Mouse (Mus musculus) adrenal gland, postnatal 36 days (tissue): ENCODE measurements at regions not wholly inside any gene's neighbourhood (a gene's known extent, or its start where the extent isn't known, plus 50 kb on each side); places are given as distances from the start of the nearest gene placed in this dataset.
"Not testable (repeated sequence)": the region's sequence is repeated elsewhere in the genome, so short reads cannot be mapped to it uniquely, and the experiment has no call there.

ENCODE experiments used
- DNase-seq, 2 experiments: peaks; one replicate each; pipeline ENCODE4 v3.0.0; 2021; ENCODE audit warnings: mixed read lengths in 1 of 2

DNA sequence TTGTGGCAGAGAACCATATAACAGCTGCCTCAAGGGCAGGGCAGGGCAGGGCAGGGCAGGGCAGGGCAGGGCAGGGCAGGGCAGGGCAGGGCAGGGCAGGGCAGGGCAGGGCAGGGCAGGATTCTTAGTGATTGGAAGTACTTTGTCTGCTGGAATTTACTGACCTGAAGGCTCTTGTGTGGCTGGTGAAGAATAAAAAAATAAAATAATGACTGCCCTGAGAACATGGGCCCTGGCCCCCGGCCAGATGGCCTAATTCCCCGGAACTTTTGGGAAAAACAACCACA lies 169.3 kb downstream of the Qk start:
- not testable (repeated sequence) for DNase-seq

DNA sequence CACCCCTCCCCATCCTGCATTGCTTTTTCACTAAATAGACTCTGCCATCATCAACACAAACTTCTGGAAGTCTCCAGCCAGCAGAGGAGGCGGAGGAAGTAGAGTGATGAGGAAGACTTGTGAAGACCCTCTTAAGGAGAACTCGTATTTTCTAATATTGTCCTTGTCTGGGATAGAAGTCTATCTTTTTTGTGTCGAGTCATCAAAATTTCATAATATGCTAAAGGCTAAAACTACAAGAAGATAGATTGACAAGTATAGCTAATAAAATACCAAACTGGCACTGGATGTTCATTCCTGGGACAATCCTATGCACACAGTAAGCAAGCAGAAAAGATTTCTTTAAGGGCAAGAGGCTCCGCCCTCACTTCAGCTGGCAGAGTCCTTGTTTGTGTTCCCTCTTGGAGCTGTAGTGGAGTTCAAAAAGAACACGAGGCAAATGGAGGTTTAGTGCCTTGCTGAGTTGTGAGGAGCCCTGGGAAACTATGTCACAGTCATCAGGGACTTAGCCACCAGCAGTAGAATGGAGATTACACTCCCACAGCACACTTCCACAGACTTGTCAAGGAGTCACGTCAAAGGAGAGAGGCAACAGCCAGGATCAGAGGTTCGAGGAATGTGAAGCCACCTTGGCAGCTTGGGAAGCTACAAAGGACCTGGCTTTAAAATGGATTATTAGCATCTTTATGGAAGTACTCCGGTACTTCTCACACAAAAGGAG lies 169.8 kb downstream of the Qk start:
- no peak for DNase-seq

DNA sequence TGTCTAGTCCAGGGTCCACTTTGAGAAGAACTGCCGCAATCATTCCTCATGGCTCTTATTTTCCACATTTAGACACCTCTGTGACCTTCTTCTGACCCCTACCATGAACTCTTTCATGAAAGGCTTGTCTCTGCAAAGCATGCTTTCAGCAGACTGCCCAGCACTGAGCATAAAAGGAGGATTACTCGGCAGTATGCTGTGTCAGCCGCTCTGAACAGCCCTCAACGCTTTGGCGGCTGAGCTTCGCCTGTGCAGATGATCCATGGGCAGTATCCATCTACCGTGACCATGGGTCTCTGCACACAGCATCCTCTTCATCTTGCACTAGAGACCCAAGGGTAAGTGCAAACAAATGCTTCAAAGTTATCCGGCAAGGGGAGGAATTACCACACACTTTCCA lies 172.5 kb downstream of the Qk start:
- no peak for DNase-seq

DNA sequence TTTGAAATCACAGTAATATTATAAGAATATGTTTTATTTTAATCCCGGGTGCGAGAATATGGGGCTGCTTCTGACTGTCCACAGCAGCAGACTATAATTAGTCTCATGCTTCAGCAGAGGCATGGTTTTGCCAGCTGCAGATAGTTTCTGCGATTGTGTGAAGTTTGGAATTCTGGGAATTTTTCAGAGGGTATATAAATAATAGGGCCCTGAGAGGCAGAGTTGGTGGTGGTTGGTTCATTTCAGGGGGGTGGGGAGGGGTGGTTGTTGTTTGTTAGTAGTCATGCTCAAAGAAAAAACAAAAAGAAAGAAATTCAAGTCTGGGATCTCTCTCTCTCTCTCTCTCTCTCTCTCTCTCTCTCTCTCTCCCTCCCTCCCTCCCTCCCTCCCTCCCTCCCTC lies 173.1 kb downstream of the Qk start:
- no peak for DNase-seq

DNA sequence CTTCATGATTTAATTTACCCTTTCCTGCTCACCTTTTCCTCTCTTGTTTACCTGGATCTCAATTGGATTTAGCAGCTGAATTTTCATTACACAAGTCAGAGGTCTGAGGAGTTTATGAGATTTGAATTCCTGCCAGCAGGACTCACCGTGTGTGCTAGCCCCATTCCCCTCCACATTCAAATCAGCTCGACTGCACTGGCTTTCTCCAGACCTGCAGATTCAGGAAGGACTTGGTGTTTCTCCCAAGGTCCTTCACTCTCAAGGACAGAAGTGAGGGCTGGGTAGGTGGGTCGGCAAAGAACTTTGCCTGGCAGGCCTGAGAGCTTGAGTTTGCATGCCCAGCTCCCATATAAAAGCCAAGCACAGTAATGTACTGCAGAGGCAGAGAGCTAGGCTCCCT lies 180.8 kb downstream of the Qk start:
- DNase-seq, result peak; percentile 5 to 30

DNA sequence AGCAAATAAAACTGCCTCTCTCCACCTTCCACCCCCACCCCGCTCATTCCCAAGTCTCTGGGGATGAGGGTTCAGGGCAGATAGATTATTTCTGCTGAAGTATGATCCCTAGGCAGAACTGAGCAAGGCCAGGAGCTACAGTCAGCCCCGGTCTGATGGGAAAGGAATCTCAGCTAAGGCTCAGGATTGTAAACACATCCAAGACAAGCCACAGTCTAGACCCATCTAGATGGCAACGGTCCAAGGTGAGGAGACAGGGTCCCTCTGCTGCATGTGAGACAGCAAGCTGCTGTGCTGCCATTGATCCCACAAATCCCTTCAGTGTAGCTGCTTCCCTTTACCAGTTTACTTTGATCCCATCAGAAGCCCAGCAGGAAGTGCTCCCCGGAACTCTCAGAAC lies 181.3 kb downstream of the Qk start:
- no peak for DNase-seq

DNA sequence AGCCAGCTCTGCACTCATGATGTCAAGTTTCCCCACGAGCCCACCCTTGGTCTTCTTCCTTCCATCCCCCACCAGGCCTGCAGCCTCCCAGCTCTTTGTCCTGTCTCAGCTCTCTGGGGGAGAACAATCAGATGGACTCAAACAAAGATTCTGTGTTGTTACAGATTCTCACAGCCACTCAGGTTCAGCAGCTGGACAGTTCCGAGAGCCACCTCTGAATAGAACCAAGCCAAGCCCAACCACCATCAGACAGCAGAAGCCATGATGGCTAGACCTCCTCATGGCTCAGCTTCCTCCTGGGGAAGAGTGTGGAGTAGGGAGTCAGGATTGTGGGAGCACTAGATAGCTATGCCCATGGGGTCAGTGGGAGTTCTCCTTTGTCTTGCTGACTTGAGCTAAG lies 184.5 kb downstream of the Qk start:
- peak in 1 of 2 experiments; percentile 22 for DNase-seq

DNA sequence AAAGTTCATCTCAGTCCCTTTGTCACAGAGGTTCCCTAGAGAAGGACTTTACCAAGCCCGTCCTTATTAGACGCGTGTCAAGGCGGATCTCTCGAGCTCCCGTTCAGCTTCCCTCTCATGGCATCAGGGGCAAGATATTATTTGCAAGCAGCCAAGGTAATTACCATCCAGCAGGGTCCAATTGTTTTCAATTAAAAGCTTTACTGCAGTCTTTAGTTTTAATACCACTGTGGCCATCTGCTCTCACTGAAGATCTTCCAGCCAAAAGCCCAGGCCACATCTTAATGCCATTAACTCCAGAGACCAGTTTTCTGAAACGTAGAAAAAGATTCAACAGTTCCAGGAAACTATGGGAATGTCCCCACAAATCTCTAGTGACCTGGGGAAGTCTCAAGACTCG lies 191.1 kb downstream of the Qk start:
- no peak for DNase-seq

DNA sequence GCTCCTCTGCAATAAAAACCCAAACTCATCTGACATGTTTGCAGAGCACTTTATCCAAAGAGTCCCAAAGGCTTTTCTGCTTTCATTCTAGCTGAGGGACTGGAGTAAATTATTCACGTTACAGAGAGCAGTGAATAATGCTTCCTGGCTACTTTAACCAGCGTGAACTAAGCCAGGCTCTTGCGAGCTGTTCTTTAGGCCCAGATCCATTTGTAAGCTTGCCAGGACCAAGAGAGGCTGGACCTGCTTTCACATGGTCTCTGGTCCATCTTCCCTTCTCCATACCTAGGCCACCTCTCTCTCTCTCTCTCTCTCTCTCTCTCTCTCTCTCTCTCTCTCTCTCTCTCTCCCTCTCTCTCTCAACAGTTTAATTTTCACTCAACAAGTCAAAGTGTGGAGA lies 197.2 kb downstream of the Qk start:
- no peak for DNase-seq

DNA sequence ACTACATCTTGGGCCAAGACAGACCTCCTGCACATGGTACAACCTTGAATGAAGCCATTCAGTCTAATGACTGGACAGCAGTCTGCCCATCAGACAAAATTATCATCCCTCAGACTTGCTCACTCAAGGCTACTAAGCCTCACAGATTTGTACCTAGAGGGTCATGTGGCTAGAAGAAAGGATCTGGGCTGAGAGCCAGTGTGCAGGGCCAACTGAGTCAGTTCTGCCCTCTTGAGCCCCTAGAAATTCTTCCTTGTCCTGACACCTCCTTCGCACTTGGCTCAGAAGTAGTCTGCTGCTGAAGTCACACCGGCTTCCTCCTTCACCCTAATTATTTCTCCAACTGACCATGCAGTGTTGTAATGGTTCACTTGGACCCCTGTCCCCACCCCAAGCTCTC lies 207.5 kb downstream of the Qk start:
- peak; percentile 40 to 47 for DNase-seq

DNA sequence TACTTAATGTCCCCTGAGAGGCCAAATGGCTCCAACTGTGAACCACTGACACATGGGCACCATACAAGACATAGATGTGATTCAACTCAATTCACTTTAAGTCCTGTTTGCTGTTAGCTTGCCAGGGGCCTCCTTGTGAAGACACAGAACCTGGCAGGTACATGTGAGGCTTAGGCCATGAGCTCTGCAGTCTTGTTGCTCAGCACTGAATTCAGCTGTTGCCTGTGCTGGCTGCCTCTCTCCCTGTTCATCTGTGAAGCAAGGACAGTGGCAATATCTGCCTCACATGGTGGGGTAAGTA lies 209.3 kb downstream of the Qk start:
- DNase-seq, result no peak

DNA sequence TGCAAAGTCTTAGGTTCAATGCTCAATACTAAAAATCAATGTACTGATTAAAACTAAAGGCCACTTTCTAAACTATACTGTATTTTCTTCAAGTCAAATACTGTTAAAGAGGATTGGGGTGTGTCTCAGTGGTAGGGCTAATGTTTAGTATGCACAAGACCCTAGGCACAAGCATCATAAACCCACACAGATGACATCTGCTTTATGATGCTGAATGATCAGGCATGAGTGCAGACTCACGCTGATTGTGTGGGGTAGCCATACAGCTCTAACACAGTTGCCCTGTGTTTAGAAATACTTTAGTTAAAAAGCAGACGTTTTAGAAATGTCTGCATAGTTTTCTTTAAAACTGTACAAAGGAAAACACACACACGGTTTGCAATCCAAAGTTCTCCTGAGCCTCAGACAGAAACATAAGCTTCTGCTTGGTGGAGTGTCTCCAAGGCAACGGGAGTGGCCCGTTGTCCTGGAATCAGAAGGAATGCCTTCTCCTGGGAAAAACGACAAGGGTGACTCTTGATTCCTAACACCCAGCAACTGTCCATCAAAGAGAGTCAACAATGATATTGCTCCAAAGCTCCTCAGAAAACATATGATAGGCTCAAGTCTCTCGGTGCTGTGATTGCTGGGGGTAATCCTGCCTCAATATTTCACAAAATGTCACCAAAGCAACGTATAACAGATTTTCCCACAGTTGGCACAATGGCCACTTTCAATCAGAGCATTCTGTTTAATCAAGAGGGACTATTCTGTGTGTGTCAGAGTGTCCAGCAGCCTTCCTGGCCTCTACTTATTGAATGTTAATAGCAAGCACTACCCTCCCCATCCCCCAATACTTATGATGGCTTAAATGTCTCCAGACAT lies 209.9 kb downstream of the Qk start:
- DNase-seq, result no peak

DNA sequence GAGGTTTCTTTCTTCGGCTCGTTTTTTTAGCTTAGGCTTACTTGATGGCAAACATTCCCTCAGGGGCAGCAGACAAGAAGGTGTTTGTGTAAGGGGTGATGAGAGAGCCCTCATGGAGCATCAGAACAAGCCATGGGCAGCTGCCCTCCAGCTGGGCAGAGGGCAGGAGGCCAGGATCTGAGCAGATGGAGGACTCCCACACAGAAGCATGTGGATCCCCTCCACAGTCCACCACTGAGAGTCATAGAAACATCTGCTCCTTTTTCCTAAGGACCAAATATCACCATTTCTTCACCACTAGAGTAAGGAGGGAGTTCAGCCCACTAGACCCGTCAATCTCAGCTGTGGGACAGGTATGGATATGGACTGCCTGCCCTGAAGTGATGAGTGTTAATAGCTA lies 214.4 kb downstream of the Qk start:
- no peak for DNase-seq

DNA sequence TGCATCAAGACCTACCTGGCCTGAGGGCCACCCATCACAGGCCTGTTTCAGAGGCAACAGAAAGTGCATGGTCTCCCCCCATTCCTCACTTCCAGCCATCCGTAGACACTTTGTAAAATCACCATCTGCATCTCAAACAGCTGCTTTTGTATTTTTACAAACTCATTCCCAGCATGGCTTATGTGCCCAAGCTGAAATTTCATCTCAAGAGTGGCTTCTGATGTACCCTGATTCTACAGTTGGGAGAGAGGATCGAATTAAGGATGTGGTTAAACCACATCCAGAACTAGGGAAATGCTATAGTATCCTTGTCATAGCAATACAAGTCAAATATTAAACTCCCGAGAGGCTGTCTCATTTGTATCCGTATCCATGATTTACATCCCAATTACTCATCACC lies 221.5 kb downstream of the Qk start:
- DNase-seq, result no peak

DNA sequence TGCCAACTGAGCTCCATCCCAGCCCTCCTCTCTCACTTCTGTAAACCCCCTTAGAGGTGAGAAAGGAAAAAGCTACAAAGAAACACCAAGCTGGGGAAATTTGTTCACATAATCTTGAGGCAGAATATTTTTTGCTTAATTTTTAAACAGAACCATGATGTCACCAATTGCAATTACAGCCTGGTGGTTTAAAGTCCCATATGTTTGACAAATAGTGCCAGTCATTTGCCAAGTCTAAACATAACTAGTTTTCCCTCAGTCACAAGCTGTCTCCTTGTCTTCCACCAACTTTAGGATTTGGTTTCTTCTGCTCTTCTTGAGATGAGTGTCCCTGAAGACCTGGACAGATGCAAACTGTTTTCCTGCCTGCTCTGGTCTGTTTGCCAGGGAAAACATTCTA lies 222.0 kb downstream of the Qk start:
- no peak for DNase-seq

DNA sequence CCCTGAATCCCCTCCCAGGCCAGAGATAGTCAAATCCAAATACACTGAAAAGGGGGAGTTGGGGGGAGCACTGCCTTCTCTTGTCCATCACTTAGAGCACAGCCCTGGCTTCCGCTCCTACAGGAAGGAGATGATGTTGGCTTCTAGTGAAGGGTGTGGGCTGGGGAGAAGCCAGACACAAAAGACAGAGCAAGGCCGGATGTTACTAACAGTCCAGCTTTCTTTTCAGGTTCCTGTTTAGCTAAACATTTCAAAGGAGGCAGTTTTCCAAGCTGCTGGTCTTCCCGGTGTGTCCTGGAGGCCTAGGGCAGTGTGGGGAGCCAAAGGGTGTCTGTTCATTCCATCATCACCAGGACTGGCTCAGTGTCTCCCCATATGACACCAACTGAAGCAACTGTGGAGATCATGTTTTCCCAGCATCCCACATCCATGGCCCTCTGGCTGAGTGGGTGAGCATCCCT lies 223.8 kb downstream of the Qk start:
- peak; percentile 27 to 30 for DNase-seq

DNA sequence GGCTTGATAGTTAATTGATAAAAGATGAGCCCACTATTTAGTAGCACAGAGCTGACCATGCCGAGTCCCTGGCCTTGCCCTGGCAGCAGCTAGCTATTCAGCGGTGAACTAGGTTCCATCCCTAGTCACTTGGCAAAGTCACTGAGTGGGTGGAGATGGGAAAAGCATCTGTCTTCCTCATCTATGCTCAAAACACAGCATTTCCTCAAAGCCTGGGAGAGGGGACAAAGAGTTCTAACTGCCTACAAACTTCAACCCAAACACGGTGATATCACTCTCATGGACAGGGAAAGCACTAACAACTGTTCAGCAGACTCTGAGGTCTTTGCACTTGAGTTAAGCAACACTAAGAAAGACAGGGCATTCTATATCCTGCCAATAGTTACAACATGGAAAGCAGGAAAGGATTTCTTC lies 225.5 kb downstream of the Qk start:
- peak; percentile 33 to 49 for DNase-seq

DNA sequence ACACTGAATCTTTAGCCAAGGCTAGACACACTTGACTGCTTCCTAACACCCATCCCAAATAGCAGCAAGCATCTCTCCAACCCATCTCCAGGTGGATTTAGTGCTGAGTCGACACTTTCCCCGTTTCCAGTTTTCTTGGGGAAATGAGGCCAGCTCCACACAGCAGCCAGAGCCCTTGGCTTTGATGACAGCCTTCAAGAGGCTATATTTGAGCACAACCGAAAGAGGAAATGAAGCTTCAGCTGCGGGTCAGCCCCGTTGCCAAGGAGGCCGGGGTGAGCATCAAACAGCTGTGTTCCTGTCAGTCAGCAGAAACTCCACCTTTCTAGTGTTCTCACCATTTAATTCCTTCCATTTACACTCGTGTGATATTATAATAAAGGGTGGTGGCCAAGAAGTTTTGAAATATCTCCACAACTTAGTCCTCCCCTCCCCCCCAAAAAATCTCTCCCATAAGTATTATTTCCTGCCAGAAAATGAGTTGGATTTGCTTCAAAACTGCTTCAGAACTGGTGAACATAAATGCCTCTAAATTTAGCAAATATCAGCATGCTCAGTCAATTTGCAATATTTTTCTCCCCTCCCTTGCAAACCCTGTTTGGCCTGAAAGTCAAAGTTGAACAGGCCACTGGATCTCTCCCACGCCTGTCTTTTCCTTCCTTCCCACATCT lies 226.1 kb downstream of the Qk start:
- DNase-seq, result peak; percentile 39 to 50

DNA sequence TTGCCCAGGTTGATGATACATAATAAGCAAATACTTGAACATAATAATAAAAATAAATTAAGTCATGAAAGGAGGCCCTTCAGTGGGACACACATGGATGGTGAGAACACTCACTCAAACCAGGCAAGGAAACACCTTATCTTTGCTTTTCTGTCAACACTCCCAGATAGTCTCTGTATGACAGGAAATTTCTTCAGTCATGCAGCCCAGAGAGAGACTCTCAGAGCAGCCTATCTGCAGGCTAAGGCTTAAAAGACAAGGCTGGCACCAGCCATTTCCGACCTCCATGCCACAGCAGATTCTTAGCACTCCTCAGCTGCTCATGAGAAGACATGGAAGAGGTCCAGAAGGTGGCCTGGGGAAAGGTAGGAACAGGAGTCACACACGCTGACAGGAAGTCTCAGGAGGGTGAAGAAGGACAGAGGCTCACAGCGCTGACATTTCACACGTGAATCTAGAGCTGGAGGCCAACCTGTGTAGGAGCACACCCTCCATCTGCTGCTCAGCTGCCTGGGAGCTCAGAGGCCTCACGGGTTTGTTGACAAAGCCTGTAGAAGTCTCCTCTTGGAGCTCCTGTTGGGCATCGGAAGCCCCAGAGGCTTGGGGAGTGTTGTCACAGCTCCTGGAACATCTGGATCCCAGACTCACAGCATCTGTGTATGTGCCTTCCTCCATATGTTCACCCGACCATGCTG lies 232.3 kb downstream of the Qk start:
- no peak for DNase-seq

DNA sequence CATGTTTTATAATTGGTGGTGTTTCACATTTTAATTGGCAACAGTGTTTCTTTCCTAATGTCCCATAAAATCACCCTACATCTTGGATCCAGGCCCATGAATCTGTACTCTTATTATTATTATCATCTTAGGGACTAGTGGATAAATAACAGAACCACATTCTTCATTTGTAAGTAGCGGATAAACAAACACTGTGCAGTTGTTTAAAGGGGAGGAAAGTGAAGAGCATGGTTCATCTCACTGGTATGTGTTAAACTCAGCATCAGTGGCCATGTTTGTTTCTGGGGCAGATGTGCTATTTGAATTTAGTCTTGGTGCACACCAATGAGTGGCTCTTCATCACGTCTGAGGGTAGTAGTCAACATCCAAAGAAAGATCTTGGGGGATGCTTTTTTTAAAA lies 233.1 kb downstream of the Qk start:
- DNase-seq, result no peak

DNA sequence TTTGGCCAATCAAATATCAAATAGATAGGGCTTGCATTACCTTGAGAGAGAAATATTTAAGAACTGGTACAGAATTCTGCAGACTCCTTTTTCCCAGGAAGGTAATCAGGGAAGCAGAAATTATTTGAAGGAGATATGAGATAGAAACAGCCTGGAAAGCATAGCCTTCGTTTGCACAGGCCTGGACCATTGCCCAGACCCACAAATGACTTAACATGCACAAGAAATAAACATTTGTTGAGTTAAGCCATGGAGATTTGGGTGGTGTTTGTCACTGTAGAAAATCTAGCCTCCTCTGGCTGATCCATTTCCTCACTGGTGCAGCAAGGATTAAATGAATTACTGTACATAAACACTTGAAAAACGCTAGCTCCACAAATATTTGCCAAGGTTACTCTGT lies 233.5 kb downstream of the Qk start:
- DNase-seq, result peak; percentile 15 to 44

DNA sequence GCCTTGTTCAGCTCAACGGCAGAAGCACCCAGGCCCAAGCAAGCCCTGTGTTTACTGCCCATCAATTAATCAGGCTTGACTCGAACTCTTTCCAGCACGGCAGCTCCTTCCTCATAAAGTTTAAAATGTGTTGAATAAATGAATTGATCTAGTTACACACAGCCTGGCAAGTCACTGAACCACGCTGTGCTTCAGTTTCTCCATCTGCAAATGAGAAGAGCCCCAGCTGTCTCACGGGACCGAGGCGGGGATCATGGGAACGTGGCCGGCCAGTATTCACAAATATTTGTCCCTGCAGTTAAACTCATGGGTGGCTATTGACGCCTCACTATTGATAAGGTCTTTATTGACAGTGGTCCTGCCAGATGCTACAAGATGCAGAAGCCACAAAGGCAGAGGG lies 237.9 kb downstream of the Qk start:
- DNase-seq, result no peak
